Mouse (Mus musculus) v-Abl transformed pro-B cells (cell line): ENCODE data around the gene Zyx.

Experiments
- in situ Hi-C, 2 experiments: fragments of 400-800 bp; cut with MboI; formaldehyde crosslinking; loops; one replicate each; pipeline ENCODE4 v1.15.1; 2025; ENCODE audit not compliant: unreplicated experiment in 2 of 2

Zyx gene

GRCm38 (mm10) chr6:42364066-42364465 lies 14.6 kb downstream of the Zyx start:
- in situ Hi-C loops = no loop called here

- in situ Hi-C loops = no loop called here
Measured at GRCm38 (mm10) chr6:42364607-42365006, 15.2 kb downstream of the Zyx start.

GRCm38 (mm10) chr6:42365215-42365614 lies 15.8 kb downstream of the Zyx start:
- in situ Hi-C loops = no loop called here

DNA sequence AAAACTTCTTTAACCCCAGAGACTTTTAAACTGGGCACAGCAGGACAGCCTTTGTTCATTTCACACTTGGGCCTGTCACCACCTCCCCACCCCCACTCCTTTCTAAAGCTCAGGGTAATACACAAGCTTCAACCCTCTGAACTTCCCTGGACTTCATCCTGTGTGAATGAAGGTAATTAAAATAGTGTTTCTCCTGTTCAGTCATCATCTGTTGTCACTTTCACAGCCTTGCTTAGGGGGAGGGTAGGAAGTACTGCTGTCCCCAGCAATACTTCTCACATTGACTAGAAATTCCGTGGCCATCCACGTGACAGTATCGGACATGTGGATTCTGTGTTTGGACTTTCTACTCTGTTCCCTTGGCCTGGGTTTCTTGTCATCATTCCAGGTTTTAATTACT lies 20.4 kb downstream of the Zyx start:
- in situ Hi-C loops = no loop called here

DNA sequence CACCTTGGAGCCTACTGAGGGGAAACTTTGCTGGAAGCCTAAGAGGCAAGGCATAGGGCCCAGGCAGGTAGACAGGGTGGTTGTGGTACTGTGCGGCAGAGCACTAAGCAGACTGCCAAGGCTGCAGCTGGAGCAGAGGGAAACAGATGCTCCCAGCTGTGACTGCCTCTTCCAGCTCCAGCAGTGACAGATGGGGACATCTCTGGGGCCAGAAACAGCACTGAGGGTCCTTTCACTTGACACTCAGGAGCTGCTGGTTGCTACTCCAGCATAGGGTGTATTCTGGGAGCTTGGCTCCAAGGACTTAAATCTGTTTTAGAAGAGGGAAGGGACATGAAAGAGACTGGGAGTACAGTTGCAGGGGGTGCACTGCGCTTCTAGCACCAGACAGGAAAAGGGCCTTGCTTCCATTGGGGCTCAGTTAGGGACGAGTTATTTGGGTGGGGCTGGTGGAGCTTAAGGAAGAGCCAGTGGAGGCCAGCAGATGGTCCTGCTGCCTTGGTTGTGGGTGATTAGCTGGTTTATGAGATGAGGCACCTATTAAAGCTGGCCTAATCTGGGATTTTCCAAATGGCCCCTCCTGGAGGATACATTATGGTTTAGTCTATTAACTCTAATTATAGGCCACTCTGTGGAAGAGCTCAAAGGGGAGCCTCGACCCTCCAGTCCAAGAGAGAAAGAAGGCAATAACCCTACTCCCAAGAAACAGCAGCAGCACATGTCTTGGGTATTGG lies 21.4 kb downstream of the Zyx start:
- in situ Hi-C loops = no loop called here

- in situ Hi-C loops = no loop called here
Measured at GRCm38 (mm10) chr6:42372001-42372400, 22.6 kb downstream of the Zyx start.

- in situ Hi-C loops = no loop called here
Measured at GRCm38 (mm10) chr6:42372421-42372815, 23.0 kb downstream of the Zyx start.

- in situ Hi-C loops = no loop called here
Measured at GRCm38 (mm10) chr6:42372816-42373547, 23.6 kb downstream of the Zyx start, which contains the start of gene Epha1. Gene Epha1 (minus strand): TSS chr6:42373268.

GRCm38 (mm10) chr6:42373669-42374430 lies 24.4 kb downstream of the Zyx start:
- in situ Hi-C loops = no loop called here

DNA sequence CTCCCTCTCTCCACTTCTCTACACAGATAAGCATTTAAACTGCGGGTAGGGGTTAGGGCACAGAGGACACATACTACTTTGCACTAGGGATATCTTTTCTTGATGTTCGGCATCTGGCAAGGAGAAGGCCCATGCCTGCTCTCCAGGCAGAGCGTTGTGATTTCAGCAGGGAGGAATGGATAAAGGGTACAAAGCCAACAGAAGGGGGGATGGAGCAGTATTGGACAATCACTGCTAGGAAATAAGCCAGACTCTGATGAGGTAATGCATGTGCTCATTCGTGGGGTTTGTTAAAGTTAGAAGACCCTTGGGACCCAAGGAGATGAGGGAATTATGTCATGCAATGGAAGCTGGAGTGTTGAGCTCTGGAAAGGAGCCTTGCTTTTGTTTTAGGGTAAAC lies 25.3 kb downstream of the Zyx start:
- in situ Hi-C loops = loop anchor here in 1 of 2 experiments (25.0 kb wide), 1 partner anchor 612 kb away; no protein-coding TSS in a partner anchor

DNA sequence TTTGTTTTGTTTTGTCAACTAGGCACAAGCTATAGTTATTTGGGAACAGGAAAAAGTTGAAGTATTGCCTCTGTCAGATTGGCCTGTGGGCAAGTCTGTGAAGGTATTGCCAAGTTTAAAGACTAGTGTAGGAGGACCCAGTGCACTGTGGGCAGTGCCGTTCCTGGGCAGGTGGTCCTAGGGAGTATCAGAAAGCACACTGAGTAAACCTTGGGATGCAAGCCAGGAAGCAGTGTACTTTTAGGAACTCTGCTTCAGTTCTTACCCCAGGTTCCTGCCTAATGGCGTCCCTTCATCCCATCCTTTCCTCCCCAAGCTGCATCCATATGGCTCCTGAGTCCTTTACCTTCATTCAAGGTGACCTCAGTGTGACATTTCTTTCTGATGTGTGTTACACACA lies 25.7 kb downstream of the Zyx start:
- in situ Hi-C loops = loop anchor here in 1 of 2 experiments (25.0 kb wide), 1 partner anchor 613 kb away; no protein-coding TSS in a partner anchor

DNA sequence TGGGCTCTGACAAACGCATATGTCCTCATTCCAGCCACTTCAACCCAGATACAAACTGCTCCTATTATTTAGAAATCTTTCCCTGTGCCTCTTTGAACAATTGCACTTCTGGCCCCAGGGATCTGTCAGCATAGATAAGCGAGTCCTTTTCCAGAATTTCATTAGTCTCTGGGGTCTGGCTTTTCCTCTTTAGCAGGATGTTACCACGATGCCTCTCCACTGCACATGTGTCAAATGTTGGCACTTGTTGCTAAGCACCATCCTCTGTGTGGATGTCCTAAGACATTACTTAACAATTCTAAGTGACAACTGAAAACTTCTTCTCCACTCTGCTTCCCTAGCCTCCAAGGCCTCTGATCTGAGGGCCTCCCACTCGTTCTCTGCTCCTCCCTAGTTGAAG lies 26.6 kb downstream of the Zyx start:
- in situ Hi-C loops = loop anchor here in 1 of 2 experiments (25.0 kb wide), 1 partner anchor 614 kb away; no protein-coding TSS in a partner anchor

- in situ Hi-C loops = loop anchor here in 1 of 2 experiments (25.0 kb wide), 1 partner anchor 614 kb away; no protein-coding TSS in a partner anchor
Measured at GRCm38 (mm10) chr6:42376504-42377019, 27.1 kb downstream of the Zyx start.

DNA sequence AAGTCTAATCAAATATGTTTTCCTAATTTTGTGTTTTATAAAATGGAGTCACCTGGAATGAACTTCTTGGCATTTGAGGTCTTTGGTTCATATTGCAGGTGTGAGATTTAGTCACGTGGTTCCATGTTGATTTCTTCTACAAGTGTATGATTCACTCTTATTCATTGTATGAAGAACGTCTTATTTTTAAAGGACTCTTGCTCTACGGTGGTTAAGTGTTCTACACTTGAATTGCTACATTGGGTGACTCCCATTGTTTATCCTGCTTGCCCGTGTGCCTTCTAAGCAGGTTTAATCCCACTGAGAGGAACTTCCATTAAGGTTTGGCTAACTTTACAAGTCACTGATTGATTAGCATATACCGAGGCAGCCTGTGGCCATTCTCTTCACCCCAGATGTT lies 27.9 kb downstream of the Zyx start:
- in situ Hi-C loops = loop anchor here in 1 of 2 experiments (25.0 kb wide), 1 partner anchor 615 kb away; no protein-coding TSS in a partner anchor

DNA sequence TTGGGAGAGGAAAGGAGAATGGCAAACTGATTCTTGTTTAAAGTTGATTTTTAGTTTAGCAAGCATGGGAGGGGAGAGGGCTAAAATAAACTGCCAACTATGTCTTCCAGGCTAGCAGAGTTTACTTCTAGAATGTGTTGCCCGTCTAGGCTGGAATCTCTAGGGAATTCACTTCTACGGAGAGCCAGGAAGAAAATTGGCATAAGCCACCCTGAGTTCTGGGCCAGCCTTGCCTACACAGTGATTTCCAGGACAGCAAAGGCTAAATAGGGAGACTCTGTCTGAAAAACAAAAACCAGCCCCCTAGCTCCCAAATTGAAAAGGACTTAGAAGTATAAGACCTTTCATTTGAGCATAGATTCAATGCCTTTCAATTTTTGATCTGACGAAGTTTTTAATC lies 30.1 kb downstream of the Zyx start:
- in situ Hi-C loops = loop anchor here in 1 of 2 experiments (25.0 kb wide), 1 partner anchor 617 kb away; no protein-coding TSS in a partner anchor

DNA sequence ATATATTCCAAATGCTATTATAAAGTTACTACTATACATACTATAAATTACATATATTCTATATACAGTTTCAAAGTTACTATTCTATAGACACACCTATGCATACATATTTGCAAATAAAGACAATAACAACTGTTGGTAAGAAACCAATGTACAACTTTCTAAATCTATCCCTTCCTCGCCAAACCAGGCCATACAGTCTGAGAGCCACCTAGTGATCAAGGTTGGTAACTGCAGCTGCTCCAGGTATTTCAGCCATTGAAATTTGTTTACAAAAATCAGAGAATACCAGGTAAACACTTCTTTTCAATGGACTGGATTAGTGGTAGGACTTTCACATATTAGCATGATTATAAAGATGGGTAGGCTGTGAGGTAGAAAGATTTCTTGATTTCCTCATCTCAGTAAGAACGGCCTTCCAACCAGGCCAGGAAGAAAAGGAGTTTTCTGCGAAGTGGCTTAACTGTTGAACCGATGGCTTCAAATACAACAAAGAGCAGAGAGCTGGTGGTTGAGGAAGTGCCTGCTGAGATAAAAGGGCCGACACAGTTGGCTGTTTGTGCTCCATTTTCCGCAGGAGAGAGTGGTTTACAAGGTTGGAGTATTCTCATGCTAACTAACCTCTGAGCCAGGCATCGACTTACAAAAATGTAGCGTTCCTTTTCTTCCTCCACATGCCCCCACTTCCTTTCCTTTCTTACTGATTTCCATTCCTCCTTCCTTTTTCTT lies 31.1 kb downstream of the Zyx start:
- in situ Hi-C loops = loop anchor here (5.0 to 25.0 kb wide), 3 partner anchors 148 to 618 kb away; no protein-coding TSS in a partner anchor

DNA sequence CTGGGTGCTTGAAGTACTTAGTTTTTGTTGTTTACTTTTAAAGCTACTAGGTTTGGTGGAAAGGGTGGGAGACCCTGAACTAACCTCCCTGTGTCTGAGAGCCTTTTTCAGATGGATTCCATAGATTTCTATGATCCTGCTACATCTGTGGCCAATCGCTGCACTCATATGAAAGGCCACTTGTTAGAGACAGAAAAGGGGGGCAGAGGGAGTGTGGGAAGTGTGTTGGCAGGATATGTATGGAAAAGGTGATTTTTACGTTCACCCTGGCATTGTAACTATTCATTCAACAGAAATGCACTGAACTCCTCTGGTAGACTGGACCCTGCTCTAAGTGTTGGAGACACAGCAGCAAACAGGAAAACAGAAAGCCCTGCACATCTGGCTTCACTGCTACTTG lies 31.8 kb downstream of the Zyx start:
- in situ Hi-C loops = loop anchor here (5.0 to 25.0 kb wide), 3 partner anchors 149 to 619 kb away; no protein-coding TSS in a partner anchor

- in situ Hi-C loops = loop anchor here (5.0 to 25.0 kb wide), 3 partner anchors 150 to 620 kb away; no protein-coding TSS in a partner anchor
Measured at GRCm38 (mm10) chr6:42381916-42382381, 32.5 kb downstream of the Zyx start.

GRCm38 (mm10) chr6:42383360-42383759 lies 33.9 kb downstream of the Zyx start:
- in situ Hi-C loops = loop anchor here (5.0 to 25.0 kb wide), 3 partner anchors 151 to 621 kb away; no protein-coding TSS in a partner anchor
